Mouse (Mus musculus) B cell, adult (primary cell): ENCODE measurements around the gene Cep70. TPM values are rescaled to one million over a fixed set of nuclear protein-coding genes. Genes with fewer than 3 reads are reported as not detected.

Experiments
- total RNA-seq: library from RNA; stranded (reverse); gene quantifications from 4 replicates; pipeline ENCODE4 v1.2.4, GENCODE M21; 2023; ENCODE audit not compliant: inconsistent age

Cep70 gene
- total RNA-seq: 7.2 to 12.2 TPM (median 8.9 TPM) in 4 replicates

DNA sequence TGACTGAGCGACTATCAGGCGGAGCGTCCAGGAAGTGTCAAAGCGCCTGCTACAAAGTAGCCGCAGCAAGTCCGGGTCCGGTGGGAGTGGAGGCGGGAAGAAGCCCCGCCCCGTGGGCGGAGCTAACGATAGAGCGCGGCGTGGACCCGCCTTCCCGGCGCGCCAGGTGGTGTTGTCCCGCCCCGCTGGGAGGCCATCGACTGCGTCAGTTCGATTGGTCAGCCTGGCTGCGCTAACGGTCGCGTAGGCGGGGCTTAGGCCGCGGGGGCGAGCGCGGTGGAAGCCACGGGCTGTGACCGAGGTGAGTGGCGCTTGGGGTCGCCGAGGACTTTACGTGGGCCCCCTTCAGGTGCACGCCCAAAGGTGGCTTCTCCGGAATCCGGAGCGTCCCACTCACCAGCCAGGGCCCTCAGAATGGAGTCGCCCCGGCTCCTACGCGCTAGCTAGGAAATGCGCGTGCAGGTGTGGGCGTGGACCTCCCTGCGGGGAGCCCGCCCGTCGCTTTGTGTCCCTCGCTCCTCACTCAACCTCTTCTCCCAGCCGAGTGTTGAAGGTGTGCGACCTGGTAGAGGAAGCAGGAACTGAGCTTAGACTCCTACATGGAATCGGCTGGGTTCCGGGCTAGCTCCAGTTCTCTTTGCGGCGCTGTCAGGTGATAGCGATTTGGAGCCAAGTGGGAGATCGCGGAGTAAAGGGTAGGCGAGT is at the start of gene Cep70:
Cep70 (plus strand) TSS at position 178 of the 705 bp plus-strand sequence.

DNA sequence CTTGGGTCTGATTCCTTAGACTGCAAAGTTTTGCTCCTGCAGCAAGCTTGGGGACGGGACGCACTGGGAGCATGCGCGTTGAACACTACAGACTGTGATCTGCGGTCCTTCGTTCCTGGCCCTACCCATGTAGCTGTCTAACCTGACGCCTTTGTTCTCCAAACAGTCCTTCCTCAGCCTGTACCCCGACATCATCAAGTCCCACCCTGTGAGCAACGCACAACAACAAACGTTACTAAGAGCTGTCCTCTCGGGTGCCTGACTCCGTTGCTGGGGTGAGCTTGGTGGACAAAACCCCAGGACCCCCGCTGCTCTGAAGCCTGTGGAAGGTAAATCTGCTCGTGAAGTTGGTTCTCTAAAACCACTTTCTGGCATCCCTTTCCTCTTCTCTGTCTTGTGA is 6.0 kb upstream of the Cep70 start, which contains the start of gene Faiml:
Faiml (minus strand) TSS at position 101 of the 400 bp plus-strand sequence.

Other genes starting within 250 kb of the Cep70 start
- gene Gm1123, start 207.7 kb upstream of the Cep70 start, total RNA-seq: not detected in 4 replicates
- gene Pik3cb, start 102.7 kb upstream of the Cep70 start, total RNA-seq: 1.2 to 2.2 TPM (median 2.0 TPM) in 4 replicates
- not detected in 4 replicates for gene Faiml, start 6.1 kb upstream of the Cep70 start, total RNA-seq
- not detected in 4 replicates for gene Esyt3, start 115.2 kb downstream of the Cep70 start, total RNA-seq
- gene Mras, start 194.0 kb downstream of the Cep70 start, total RNA-seq: 0.39 to 0.48 TPM (median 0.45 TPM) in 3 of 4 replicates, not detected in the other
- not detected in 4 replicates for gene Nme9, start 208.1 kb downstream of the Cep70 start, total RNA-seq